Mouse (Mus musculus) kidney, embryonic 16.5 days (tissue): ENCODE measurements around the gene Isyna1. TPM values are rescaled to one million over a fixed set of nuclear protein-coding genes. Genes with fewer than 3 reads are reported as not detected.
A peak's percentile ranks its signal among the peaks of the same experiment; 100 is the strongest.
"Not testable (repeated sequence)": the region's sequence is repeated elsewhere in the genome, so short reads cannot be mapped to it uniquely, and the experiment has no call there.

ENCODE experiments used
- ATAC-seq: fragments of 200-750 bp; cut with Nextera tagmentation; 2 replicates; pipeline ENCODE4 v1.8.0; 2017; ENCODE audit warnings: moderate TSS enrichment; ENCODE audit not compliant: low FRiP score, low TSS enrichment
- H3K27ac ChIP-seq: fragments of 300-500 bp; sonication (generic); 2 replicates; pipeline ENCODE4 v1.5.1; 2014; ENCODE audit warnings: low read length
- H3K27me3 ChIP-seq: fragments of 300-500 bp; sonication (generic); 2 replicates; pipeline ENCODE4 v1.6.1; 2014; ENCODE audit warnings: low read length, control low read depth, mixed read lengths; ENCODE audit not compliant: insufficient read depth
- H3K36me3 ChIP-seq: fragments of 300-500 bp; sonication (generic); 2 replicates; pipeline ENCODE4 v1.6.1; 2014; ENCODE audit warnings: low read length, control low read depth, mixed read lengths; ENCODE audit not compliant: insufficient read depth
- H3K4me1 ChIP-seq: fragments of 300-500 bp; sonication (generic); 2 replicates; pipeline ENCODE4 v1.6.1; 2014; ENCODE audit warnings: low read length, control low read depth, mixed read lengths; ENCODE audit not compliant: insufficient read depth
- H3K4me2 ChIP-seq: fragments of 300-500 bp; sonication (generic); replicated peaks from 2 replicates; pipeline ENCODE4 v1.6.1; 2014; ENCODE audit warnings: low read depth, low read length
- H3K4me3 ChIP-seq: fragments of 300-500 bp; sonication (generic); 2 replicates; pipeline ENCODE4 v1.5.1; 2014; ENCODE audit warnings: mild to moderate bottlenecking, low read length
- H3K9ac ChIP-seq: fragments of 300-500 bp; sonication (generic); replicated peaks from 2 replicates; pipeline ENCODE4 v1.6.1; 2014; ENCODE audit warnings: low read length
- H3K9me3 ChIP-seq: fragments of 300-500 bp; sonication (generic); 2 replicates; pipeline ENCODE4 v1.6.1; 2016; ENCODE audit warnings: low read length, control low read depth
- WGBS: fragments of 180-500 bp; shearing (Covaris S2); extraction: QIAGEN DNeasy Blood & Tissue Kit; methylation state at CpG from one replicate; pipeline ENCODE4 v1.1.7; 2014; 5-methylcytosine and 5-hydroxymethylcytosine counted together
- polyA plus RNA-seq: library from polyadenylated mRNA; unstranded; fragments of >200 nt; fragmentation: Nextera tagmentation; extraction: Ambion mirVana; gene quantifications from 2 replicates; pipeline ENCODE4 v1.2.1, GENCODE M21; 2015

Isyna1 gene
- polyA plus RNA-seq, 1 experiment from 2014 or later, result 217 TPM

GRCm38 (mm10) chr8:70570990-70571389 lies 23.2 kb upstream of the Isyna1 start:
- Histone ChIP-seq H3K9ac (no peak overlapping the region), H3K4me3 (no peak overlapping the region), H3K4me1 (peaks cover 12% of the 10 kb centered on the region; the same call in 1 of the 2 replicates), H3K27ac (no peak overlapping the region), H3K27me3 (no peaks in the 10 kb centered on the region), H3K9me3 (no peaks in the 10 kb centered on the region), H3K36me3 (0 out of 2 replicates have a peak, but pooled peaks cover 5% of the 10 kb centered on the region), H3K4me2 (no peak overlapping the region)
- ATAC-seq, result no peak
- 80% methylated on average over 6 of the region's 6 CpGs for WGBS

- H3K27me3 ChIP-seq, result no peaks in the 10 kb centered on the region
- ATAC-seq, result no peak
- peaks cover 12% of the 10 kb centered on the region; the same call in 1 of the 2 replicates for H3K4me1 ChIP-seq
- no peak overlapping the region for H3K4me3 ChIP-seq
- H3K27ac ChIP-seq, result peak overlapping the region; percentile 35; the same call in 1 of the 2 replicates
- no peak overlapping the region for H3K9ac ChIP-seq
- H3K4me2 ChIP-seq, result no peak overlapping the region
- H3K36me3 ChIP-seq, result peaks cover 18% of the 10 kb centered on the region
- no peaks in the 10 kb centered on the region for H3K9me3 ChIP-seq
Observed at GRCm38 (mm10) chr8:70574302-70574701, 19.9 kb upstream of the Isyna1 start.

GRCm38 (mm10) chr8:70574915-70575314 lies 19.3 kb upstream of the Isyna1 start:
- no peak overlapping the region for H3K4me2 ChIP-seq
- H3K9me3 ChIP-seq, result no peaks in the 10 kb centered on the region
- H3K4me3 ChIP-seq, result no peak overlapping the region
- H3K4me1 ChIP-seq, result peaks cover 12% of the 10 kb centered on the region; the same call in 1 of the 2 replicates
- peak overlapping the region; percentile 35; the same call in 1 of the 2 replicates for H3K27ac ChIP-seq
- H3K9ac ChIP-seq, result no peak overlapping the region
- peak; percentile 49; the same call in 1 of the 2 replicates for ATAC-seq
- H3K36me3 ChIP-seq, result peaks cover 20% of the 10 kb centered on the region
- no peaks in the 10 kb centered on the region for H3K27me3 ChIP-seq
- WGBS, result 52% methylated on average over 4 of the region's 4 CpGs

GRCm38 (mm10) chr8:70577207-70577606 lies 17.0 kb upstream of the Isyna1 start:
- peaks cover 8% of the 10 kb centered on the region; the same call in 1 of the 2 replicates for H3K4me1 ChIP-seq
- ATAC-seq, result no peak
- no peak overlapping the region for H3K9ac ChIP-seq
- H3K4me3 ChIP-seq, result no peak overlapping the region
- H3K9me3 ChIP-seq, result no peaks in the 10 kb centered on the region
- no peak overlapping the region for H3K4me2 ChIP-seq
- H3K27me3 ChIP-seq, result no peaks in the 10 kb centered on the region
- 94% methylated on average over 3 of the region's 3 CpGs for WGBS
- peaks cover 39% of the 10 kb centered on the region for H3K36me3 ChIP-seq
- H3K27ac ChIP-seq, result no peak overlapping the region

GRCm38 (mm10) chr8:70583476-70584387 lies 10.4 kb upstream of the Isyna1 start:
- Histone ChIP-seq H3K9ac (no peak overlapping the region), H3K4me2 (no peak overlapping the region), H3K27me3 (no peaks in the 10 kb centered on the region), H3K36me3 (peaks cover 53% of the 10 kb centered on the region), H3K4me3 (no peak overlapping the region), H3K9me3 (no peaks in the 10 kb centered on the region), H3K27ac (no peak overlapping the region), H3K4me1 (no peaks in the 10 kb centered on the region)
- no peak for ATAC-seq
- WGBS, result 91% methylated on average over 18 of the region's 18 CpGs

- no peak; the same call in none of the 2 replicates for ATAC-seq
- no peaks in the 10 kb centered on the region for H3K9me3 ChIP-seq
- H3K4me1 ChIP-seq, result no peaks in the 10 kb centered on the region
- no peak overlapping the region for H3K4me3 ChIP-seq
- 93% methylated on average over 9 of the region's 9 CpGs for WGBS
- H3K27me3 ChIP-seq, result no peaks in the 10 kb centered on the region
- peaks cover 54% of the 10 kb centered on the region for H3K36me3 ChIP-seq
- H3K27ac ChIP-seq, result no peak overlapping the region
- no peak overlapping the region for H3K9ac ChIP-seq
- no peak overlapping the region for H3K4me2 ChIP-seq
Observed at GRCm38 (mm10) chr8:70584606-70585257, 9.4 kb upstream of the Isyna1 start.

- no peak overlapping the region for H3K4me3 ChIP-seq
- no peak overlapping the region for H3K4me2 ChIP-seq
- H3K4me1 ChIP-seq, result no peaks in the 10 kb centered on the region
- H3K27me3 ChIP-seq, result no peaks in the 10 kb centered on the region
- H3K9me3 ChIP-seq, result no peaks in the 10 kb centered on the region
- H3K9ac ChIP-seq, result no peak overlapping the region
- WGBS, result 36% methylated on average over 7 of the region's 7 CpGs
- peak; percentile 43 for ATAC-seq
- no peak overlapping the region for H3K27ac ChIP-seq
- H3K36me3 ChIP-seq, result peaks cover 53% of the 10 kb centered on the region
Observed at GRCm38 (mm10) chr8:70585258-70585652, 8.9 kb upstream of the Isyna1 start.

- not testable (repeated sequence) for H3K9ac ChIP-seq, H3K4me2 ChIP-seq, H3K9me3 ChIP-seq, H3K27ac ChIP-seq, ATAC-seq, H3K4me3 ChIP-seq, H3K4me1 ChIP-seq, H3K27me3 ChIP-seq
- peaks cover 50% of the 10 kb centered on the region for H3K36me3 ChIP-seq
- WGBS, result 92% methylated on average over 4 of the region's 4 CpGs
Observed at GRCm38 (mm10) chr8:70587955-70588354, 6.2 kb upstream of the Isyna1 start.

GRCm38 (mm10) chr8:70591569-70591968 lies 2.6 kb upstream of the Isyna1 start:
- peaks cover 28% of the 10 kb centered on the region for H3K4me1 ChIP-seq
- 88% methylated on average over 12 of the region's 12 CpGs for WGBS
- no peaks in the 10 kb centered on the region for H3K9me3 ChIP-seq
- H3K4me2 ChIP-seq, result no peak overlapping the region
- no peak overlapping the region for H3K9ac ChIP-seq
- H3K36me3 ChIP-seq, result peaks cover 38% of the 10 kb centered on the region
- ATAC-seq, result no peak
- no peak overlapping the region for H3K4me3 ChIP-seq
- H3K27me3 ChIP-seq, result no peaks in the 10 kb centered on the region
- no peak overlapping the region for H3K27ac ChIP-seq
